Mouse (Mus musculus) liver, embryonic 11.5 days (tissue): ENCODE results near the gene Ahcy. TPM values are rescaled to one million over a fixed set of nuclear protein-coding genes. Genes with fewer than 3 reads are reported as not detected.
A peak's percentile ranks its signal among the peaks of the same experiment; 100 is the strongest.
"Not testable (repeated sequence)": the region's sequence is repeated elsewhere in the genome, so short reads cannot be mapped to it uniquely, and the experiment has no call there.

ENCODE experiments used
- ATAC-seq: fragments of 200-750 bp; cut with Nextera tagmentation; replicated peaks from 2 replicates; pipeline ENCODE4 v1.8.0; 2017; ENCODE audit warnings: moderate number of reproducible peaks, mild to moderate bottlenecking, moderate TSS enrichment, moderate library complexity; ENCODE audit not compliant: low FRiP score
- DNase-seq: peaks from one replicate; pipeline ENCODE4 v3.0.0-alpha.2; 2017; ENCODE audit warnings: low spot score
- H3K27ac ChIP-seq: fragments of 300-500 bp; sonication (generic); 2 replicates; pipeline ENCODE4 v1.5.1; 2014; ENCODE audit warnings: mild to moderate bottlenecking, low read depth, low read length, control low read depth
- H3K27me3 ChIP-seq: fragments of 300-500 bp; sonication (generic); replicated peaks from 2 replicates; pipeline ENCODE4 v1.6.1; 2014; ENCODE audit warnings: low read length, mixed read lengths; ENCODE audit not compliant: control insufficient read depth, insufficient read depth
- H3K36me3 ChIP-seq: fragments of 300-500 bp; sonication (generic); 2 replicates; pipeline ENCODE4 v1.6.1; 2014; ENCODE audit warnings: mild to moderate bottlenecking, low read length, moderate library complexity, mixed read lengths; ENCODE audit not compliant: control insufficient read depth, insufficient read depth
- H3K4me1 ChIP-seq: fragments of 300-500 bp; sonication (generic); replicated peaks from 2 replicates; pipeline ENCODE4 v1.6.1; 2014; ENCODE audit warnings: low read length, mixed read lengths; ENCODE audit not compliant: control insufficient read depth, insufficient read depth
- H3K4me2 ChIP-seq: fragments of 300-500 bp; sonication (generic); 2 replicates; pipeline ENCODE4 v1.6.1; 2014; ENCODE audit warnings: mild to moderate bottlenecking, control low read depth, moderate library complexity
- H3K4me3 ChIP-seq: fragments of 300-500 bp; sonication (generic); 2 replicates; pipeline ENCODE4 v1.5.1; 2014; ENCODE audit warnings: low read depth, low read length, control low read depth
- H3K9ac ChIP-seq: fragments of 300-500 bp; sonication (generic); 2 replicates; pipeline ENCODE4 v1.6.1; 2014; ENCODE audit warnings: low read depth, low read length, control low read depth
- H3K9me3 ChIP-seq: fragments of 300-500 bp; sonication (generic); 2 replicates; pipeline ENCODE4 v1.6.1; 2016; ENCODE audit warnings: low read length, inconsistent platforms, mixed read lengths; ENCODE audit not compliant: control insufficient read depth
- WGBS: fragments of 180-500 bp; shearing (Covaris S2); extraction: QIAGEN DNeasy Blood & Tissue Kit; methylation state at CpG from one replicate; pipeline ENCODE4 v1.1.7; 2014; 5-methylcytosine and 5-hydroxymethylcytosine counted together
- polyA plus RNA-seq: library from polyadenylated mRNA; unstranded; fragments of >200 nt; fragmentation: Nextera tagmentation; extraction: Ambion mirVana; gene quantifications from 2 replicates; pipeline ENCODE4 v1.2.1, GENCODE M21; 2014

Gene Ahcy
- polyA plus RNA-seq, result 107 and 114 TPM in 2 replicates

DNA sequence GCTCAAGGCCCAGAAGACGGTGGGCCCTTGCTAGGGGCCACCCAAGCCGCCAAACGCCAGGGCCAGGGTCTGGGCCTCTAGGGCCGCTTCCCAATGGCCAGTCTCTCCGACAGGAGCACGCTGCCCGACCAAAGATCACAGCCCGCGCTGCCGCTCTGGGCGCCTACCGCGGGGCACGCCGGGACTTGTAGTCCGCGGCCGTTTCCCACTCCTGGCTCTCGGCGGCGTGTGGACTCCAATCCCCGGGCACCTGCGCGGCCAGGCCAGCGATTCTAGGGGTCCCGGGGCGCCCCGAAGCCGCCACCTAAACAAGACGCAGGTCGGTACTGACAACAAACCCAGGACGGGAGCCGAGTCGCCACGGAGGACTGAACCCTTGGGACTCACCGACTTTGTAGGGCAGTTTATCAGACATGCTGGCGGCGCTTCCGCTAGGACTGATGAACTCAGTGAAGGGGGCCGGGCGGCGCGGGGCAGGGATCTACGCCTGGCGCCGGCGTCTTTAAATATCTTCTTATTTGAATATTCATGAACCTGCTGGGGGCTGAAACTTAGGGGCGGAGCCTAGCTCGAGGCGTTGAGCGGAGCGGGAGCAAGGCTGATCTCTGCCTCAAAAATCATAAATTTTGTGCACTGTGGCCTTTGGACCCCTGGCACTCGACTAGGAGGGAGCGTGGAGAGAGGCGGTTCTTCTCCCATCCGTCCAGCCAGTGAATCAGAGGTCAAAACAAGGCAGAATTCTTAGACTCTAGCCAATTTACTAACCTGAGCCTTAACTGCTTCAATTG lies at the start of gene Ahcy:
Gene Ahcy (minus strand): TSS at position 520 of the 788 bp plus-strand sequence.
- Histone ChIP-seq H3K27me3 (no peaks in the 10 kb centered on the region), H3K4me3 (peak within 1 kb of the TSS; percentile 80), H3K36me3 (peaks cover 3% of the 10 kb centered on the region; the same call in 1 of the 2 replicates), H3K27ac (peak within 1 kb of the TSS; percentile 82), H3K4me2 (peak within 1 kb of the TSS; percentile 67), H3K4me1 (peaks cover 23% of the 10 kb centered on the region), H3K9ac (peak within 1 kb of the TSS; percentile 94), H3K9me3 (no peaks in the 10 kb centered on the region)
- DNase-seq (peak; percentile 96), ATAC-seq (peak; percentile 92)
- under 1% methylated on average over 56 of the region's 56 CpGs for WGBS

- H3K4me3 ChIP-seq, result no peak overlapping the region
- no peaks in the 10 kb centered on the region for H3K27me3 ChIP-seq
- no peak overlapping the region for H3K9ac ChIP-seq
- WGBS, result 64% methylated on average over 7 of the region's 7 CpGs
- no peaks in the 10 kb centered on the region for H3K4me1 ChIP-seq
- ATAC-seq, result no peak
- no peaks in the 10 kb centered on the region for H3K36me3 ChIP-seq
- H3K9me3 ChIP-seq, result no peaks in the 10 kb centered on the region
- DNase-seq, result no peak
- H3K4me2 ChIP-seq, result no peak overlapping the region
- no peak overlapping the region for H3K27ac ChIP-seq
Measured at GRCm38 (mm10) chr2:155115216-155115830, 41.0 kb upstream of the Ahcy start.

- H3K4me1 ChIP-seq, H3K4me3 ChIP-seq, DNase-seq, H3K4me2 ChIP-seq, H3K9me3 ChIP-seq, H3K9ac ChIP-seq, H3K36me3 ChIP-seq, H3K27ac ChIP-seq, H3K27me3 ChIP-seq, ATAC-seq: not testable (repeated sequence)
- WGBS, result 67% methylated on average over 9 of the region's 9 CpGs
Measured at GRCm38 (mm10) chr2:155107276-155107675, 33.0 kb upstream of the Ahcy start.

- Histone ChIP-seq H3K27ac (no peak overlapping the region), H3K27me3 (no peaks in the 10 kb centered on the region), H3K9ac (no peak overlapping the region), H3K4me2 (no peak overlapping the region), H3K36me3 (no peaks in the 10 kb centered on the region), H3K4me1 (no peaks in the 10 kb centered on the region; the same call in 1 of the 2 replicates), H3K9me3 (no peaks in the 10 kb centered on the region), H3K4me3 (no peak overlapping the region)
- DNase-seq (no peak), ATAC-seq (0 out of 2 replicates have a peak, but pooled peaks have one; percentile 23)
- WGBS, result 73% methylated on average over 6 of the region's 6 CpGs
Measured at GRCm38 (mm10) chr2:155103607-155104006, 29.3 kb upstream of the Ahcy start.

- Histone ChIP-seq H3K9ac (no peak overlapping the region), H3K4me3 (no peak overlapping the region), H3K27me3 (no peaks in the 10 kb centered on the region), H3K27ac (no peak overlapping the region), H3K4me1 (no peaks in the 10 kb centered on the region; the same call in 1 of the 2 replicates), H3K4me2 (no peak overlapping the region), H3K36me3 (no peaks in the 10 kb centered on the region), H3K9me3 (no peaks in the 10 kb centered on the region)
- WGBS, result 55% methylated on average over 6 of the region's 6 CpGs
- ATAC-seq (no peak), DNase-seq (no peak)
Measured at GRCm38 (mm10) chr2:155101761-155102181, 27.5 kb upstream of the Ahcy start.

- 52% methylated on average over 3 of the region's 3 CpGs for WGBS
- H3K27ac ChIP-seq, result no peak overlapping the region
- ATAC-seq, result no peak
- H3K9ac ChIP-seq, result no peak overlapping the region
- H3K4me2 ChIP-seq, result no peak overlapping the region
- H3K27me3 ChIP-seq, result no peaks in the 10 kb centered on the region
- H3K36me3 ChIP-seq, result no peaks in the 10 kb centered on the region
- H3K4me3 ChIP-seq, result no peak overlapping the region
- no peaks in the 10 kb centered on the region for H3K9me3 ChIP-seq
- DNase-seq, result no peak
- no peaks in the 10 kb centered on the region; the same call in 1 of the 2 replicates for H3K4me1 ChIP-seq
Measured at GRCm38 (mm10) chr2:155100796-155101259, 26.5 kb upstream of the Ahcy start.

DNA sequence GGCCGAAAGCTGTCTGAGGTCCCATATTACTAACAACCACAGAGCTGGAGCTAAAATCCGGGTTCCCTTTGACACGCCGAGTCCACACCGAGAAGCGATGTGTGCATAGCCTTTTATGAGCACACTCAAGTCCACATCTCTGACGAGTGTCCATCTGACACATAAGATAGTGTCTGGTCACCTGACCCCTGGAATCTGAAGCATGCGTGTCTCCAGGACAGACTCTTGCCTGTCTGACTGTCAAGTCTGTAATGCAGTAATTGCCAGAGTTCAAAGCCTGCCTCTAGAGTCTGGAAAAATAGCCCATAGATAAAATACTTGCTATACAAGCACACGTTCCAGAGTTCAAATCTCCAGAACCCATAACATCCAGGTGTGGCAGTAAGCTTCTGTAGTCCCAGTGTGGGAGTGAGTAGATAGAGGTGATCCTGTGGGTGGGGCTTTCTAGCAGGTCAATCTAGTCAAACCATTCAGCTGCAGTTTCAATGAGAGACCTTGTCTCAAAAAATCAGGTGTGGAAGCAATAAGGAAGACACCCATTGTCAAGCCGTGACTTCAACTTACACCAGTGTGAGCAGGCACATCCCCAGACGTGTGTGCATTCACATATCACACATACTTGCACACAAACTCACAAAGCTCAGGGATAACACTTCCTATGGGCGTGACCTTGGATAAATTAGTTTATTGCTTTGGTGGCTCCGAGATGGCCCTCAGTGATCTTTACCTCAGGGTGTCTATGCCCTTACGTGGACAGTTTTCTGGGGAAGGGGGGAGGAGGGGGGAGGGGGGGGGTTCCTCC lies 25.9 kb upstream of the Ahcy start:
- WGBS, result 76% methylated on average over 14 of the region's 14 CpGs
- Histone ChIP-seq H3K27ac (no peak overlapping the region), H3K4me3 (no peak overlapping the region), H3K36me3 (no peaks in the 10 kb centered on the region), H3K9ac (no peak overlapping the region), H3K4me1 (no peaks in the 10 kb centered on the region; the same call in 1 of the 2 replicates), H3K4me2 (no peak overlapping the region), H3K9me3 (no peaks in the 10 kb centered on the region), H3K27me3 (no peaks in the 10 kb centered on the region)
- no peak for ATAC-seq
- no peak for DNase-seq

DNA sequence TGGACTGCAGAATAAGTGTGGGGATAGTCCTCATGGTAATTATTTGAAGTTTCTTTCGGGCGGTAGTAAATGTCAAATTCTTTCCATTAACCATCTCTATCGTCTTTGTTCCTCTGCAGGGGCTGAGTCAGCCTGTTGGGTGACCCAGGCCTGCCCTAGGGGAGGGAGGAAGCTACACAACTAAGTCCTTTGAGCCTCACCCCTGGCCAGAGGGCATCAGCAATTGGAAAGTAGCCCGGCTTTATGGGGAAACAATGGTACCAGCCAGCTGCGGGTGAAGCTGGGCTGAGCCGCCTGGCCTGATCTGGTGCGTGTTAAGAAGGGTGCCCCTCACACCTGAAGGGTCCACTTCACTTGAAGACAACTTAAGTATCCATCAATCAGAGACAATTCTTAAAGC lies 25.1 kb upstream of the Ahcy start:
- ATAC-seq, result no peak
- no peaks in the 10 kb centered on the region; the same call in 1 of the 2 replicates for H3K4me1 ChIP-seq

More for the DNA sequence above, 25.1 kb upstream of the Ahcy start:
- no peak for DNase-seq
- no peak overlapping the region for H3K9ac ChIP-seq
- H3K9me3 ChIP-seq, result no peaks in the 10 kb centered on the region
- no peak overlapping the region for H3K4me3 ChIP-seq
- no peaks in the 10 kb centered on the region for H3K36me3 ChIP-seq
- no peak overlapping the region for H3K27ac ChIP-seq
- no peak overlapping the region for H3K4me2 ChIP-seq
- WGBS, result 80% methylated on average over 7 of the region's 7 CpGs
- H3K27me3 ChIP-seq, result no peaks in the 10 kb centered on the region
